Mouse (Mus musculus) lung, embryonic 16.5 days (tissue): ENCODE measurements at regions not wholly inside any gene's neighbourhood (a gene's known extent, or its start where the extent isn't known, plus 50 kb on each side); places are given as distances from the start of the nearest gene placed in this dataset.
"Not testable (repeated sequence)": the region's sequence is repeated elsewhere in the genome, so short reads cannot be mapped to it uniquely, and the experiment has no call there.

ENCODE experiments used
- ATAC-seq: fragments of 200-750 bp; cut with Nextera tagmentation; 2 replicates; pipeline ENCODE4 v1.8.0; 2017; ENCODE audit warnings: low read depth, mild to moderate bottlenecking, moderate library complexity
- H3K27ac ChIP-seq: fragments of 300-500 bp; sonication (generic); 2 replicates; pipeline ENCODE4 v1.5.1; 2014; ENCODE audit warnings: mild to moderate bottlenecking, control low read depth, low read length
- H3K27me3 ChIP-seq: fragments of 300-500 bp; sonication (generic); 2 replicates; pipeline ENCODE4 v1.6.1; 2014; ENCODE audit warnings: low read depth, low read length, mixed read lengths; ENCODE audit not compliant: control insufficient read depth, insufficient read depth
- H3K36me3 ChIP-seq: fragments of 300-500 bp; sonication (generic); 2 replicates; pipeline ENCODE4 v1.6.1; 2014; ENCODE audit warnings: low read length; ENCODE audit not compliant: control insufficient read depth, insufficient read depth
- H3K4me1 ChIP-seq: fragments of 300-500 bp; sonication (generic); replicated peaks from 2 replicates; pipeline ENCODE4 v1.6.1; 2014; ENCODE audit warnings: low read length, mixed read lengths; ENCODE audit not compliant: control insufficient read depth, insufficient read depth
- H3K4me2 ChIP-seq: fragments of 300-500 bp; sonication (generic); 2 replicates; pipeline ENCODE4 v1.6.1; 2014; ENCODE audit warnings: low read depth, low read length, control low read depth
- H3K4me3 ChIP-seq: fragments of 300-500 bp; sonication (generic); 2 replicates; pipeline ENCODE4 v1.5.1; 2014; ENCODE audit warnings: mild to moderate bottlenecking, low read length, control low read depth
- H3K9ac ChIP-seq: fragments of 300-500 bp; sonication (generic); 2 replicates; pipeline ENCODE4 v1.6.1; 2014; ENCODE audit warnings: low read length, control low read depth
- H3K9me3 ChIP-seq: fragments of 300-500 bp; sonication (generic); 2 replicates; pipeline ENCODE4 v1.6.1; 2016; ENCODE audit warnings: low read length; ENCODE audit not compliant: control insufficient read depth
- WGBS: fragments of 180-500 bp; shearing (Covaris S2); extraction: QIAGEN DNeasy Blood & Tissue Kit; methylation state at CpG from one replicate; pipeline ENCODE4 v1.1.7; 2014; 5-methylcytosine and 5-hydroxymethylcytosine counted together

DNA sequence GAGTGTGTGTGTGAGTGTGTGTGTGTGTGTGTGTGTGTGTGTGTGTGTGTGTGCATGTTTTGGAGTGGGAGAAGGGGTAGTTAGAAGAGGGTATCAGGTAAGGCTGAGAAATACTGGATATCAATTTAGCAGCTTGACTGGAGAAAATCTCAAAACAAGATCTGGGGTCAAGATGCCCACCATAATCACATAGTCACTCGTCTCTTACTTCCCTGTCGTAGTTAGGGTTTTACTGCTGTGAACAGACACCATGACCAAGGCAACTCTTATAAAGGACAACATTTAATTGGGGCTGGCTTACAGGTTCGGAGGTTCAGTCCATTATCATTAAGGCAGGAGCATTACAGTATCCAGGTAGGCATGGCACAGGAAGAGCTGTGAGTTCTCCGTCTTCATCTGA is 177.4 kb downstream of the Ifng start:
- H3K27me3 ChIP-seq, H3K36me3 ChIP-seq, H3K27ac ChIP-seq, H3K4me3 ChIP-seq, H3K9ac ChIP-seq, H3K4me1 ChIP-seq, ATAC-seq, H3K4me2 ChIP-seq, H3K9me3 ChIP-seq: not testable (repeated sequence)
- 92% methylated on average over 4 of the region's 4 CpGs for WGBS

DNA sequence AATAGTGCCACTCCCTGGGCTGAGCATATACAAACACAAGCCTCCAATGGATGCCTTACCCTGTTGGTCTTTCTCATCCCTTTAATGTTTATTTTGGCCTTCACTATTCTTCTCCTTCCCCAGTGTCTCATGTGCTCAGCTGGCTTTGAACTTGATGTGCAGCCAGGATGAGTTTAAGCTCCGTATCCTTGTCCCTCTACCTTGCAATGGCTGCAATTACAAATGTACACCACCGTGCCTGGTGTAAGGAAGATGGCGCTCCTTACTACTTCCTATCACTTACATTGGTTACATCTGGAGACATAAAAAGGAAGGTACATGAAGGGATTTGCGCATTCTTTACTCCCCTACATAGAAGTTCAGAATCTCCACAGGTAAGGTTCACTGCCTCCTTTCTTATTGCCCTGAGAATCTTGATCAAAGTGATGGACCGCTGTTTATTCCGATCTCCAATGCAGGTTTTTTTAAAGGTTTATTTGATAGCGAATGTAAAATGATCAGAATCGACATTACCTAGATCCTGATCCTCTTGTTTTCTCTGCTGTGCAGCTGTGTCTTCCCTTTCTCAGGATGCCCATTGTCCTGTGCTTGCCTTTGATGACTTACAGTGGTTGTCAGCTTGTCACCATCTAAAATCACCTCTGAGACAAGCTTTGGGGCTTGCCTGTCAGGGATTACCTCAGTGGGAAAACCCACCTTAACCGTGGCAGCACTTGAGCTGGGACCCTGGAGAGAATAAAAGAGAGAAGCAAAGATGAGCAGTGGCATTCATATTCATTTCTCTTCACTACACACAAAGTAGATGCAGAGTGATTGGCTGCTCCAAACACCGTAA is 178.1 kb downstream of the Ifng start:
- Histone ChIP-seq H3K27ac (no peak overlapping the region), H3K9me3 (no peaks in the 10 kb centered on the region), H3K36me3 (no peaks in the 10 kb centered on the region), H3K4me1 (no peaks in the 10 kb centered on the region), H3K9ac (no peak overlapping the region), H3K27me3 (no peaks in the 10 kb centered on the region), H3K4me3 (no peak overlapping the region), H3K4me2 (no peak overlapping the region)
- 90% methylated on average over 10 of the region's 10 CpGs for WGBS
- no peak for ATAC-seq

DNA sequence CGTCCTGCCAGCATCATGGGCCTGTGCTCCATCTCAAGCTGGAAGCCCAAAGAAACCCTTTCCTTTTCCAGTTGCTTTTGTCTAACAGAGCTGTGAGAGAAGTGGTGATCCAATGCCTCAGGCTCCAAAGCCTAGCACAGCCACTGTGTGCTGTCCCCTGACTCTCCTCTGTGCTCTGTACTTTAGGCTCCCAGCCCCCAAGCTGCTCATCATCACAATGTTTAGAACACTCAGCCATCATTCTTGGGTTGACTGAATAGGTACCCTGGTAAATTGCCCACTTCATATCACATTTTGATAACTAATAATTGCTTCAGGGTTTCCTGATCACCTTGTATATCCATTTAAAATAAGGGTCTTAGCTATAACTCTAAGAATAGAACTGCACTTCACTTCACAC is 178.8 kb downstream of the Ifng start:
- H3K4me1 ChIP-seq: no peaks in the 10 kb centered on the region
- no peak overlapping the region for H3K27ac ChIP-seq
- H3K27me3 ChIP-seq: no peaks in the 10 kb centered on the region
- WGBS: 75% methylated on average over 1 of the region's 1 CpGs
- no peak overlapping the region for H3K9ac ChIP-seq
- ATAC-seq: no peak
- H3K4me2 ChIP-seq: no peak overlapping the region
- H3K36me3 ChIP-seq: no peaks in the 10 kb centered on the region
- no peaks in the 10 kb centered on the region for H3K9me3 ChIP-seq
- no peak overlapping the region for H3K4me3 ChIP-seq

DNA sequence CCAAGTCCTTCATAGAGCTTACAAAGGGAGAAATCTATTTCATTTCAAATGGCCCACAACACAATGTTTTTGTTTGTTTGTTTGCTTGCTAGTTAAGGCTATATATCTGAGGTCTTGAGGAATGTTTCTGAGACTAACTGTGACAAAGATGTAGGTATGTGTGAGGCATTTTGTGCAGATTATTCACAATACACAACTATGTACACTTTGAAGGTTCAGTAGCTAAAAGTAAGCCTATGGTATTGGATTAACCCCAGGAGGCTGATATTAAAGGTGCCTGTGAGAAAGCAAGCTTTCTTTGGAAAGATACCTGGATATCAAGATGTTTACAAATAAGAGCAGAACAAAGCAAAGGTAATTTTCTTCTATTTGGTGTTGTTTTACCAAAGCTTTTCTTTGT is 179.8 kb downstream of the Ifng start:
- Histone ChIP-seq H3K27me3 (no peaks in the 10 kb centered on the region), H3K9ac (no peak overlapping the region), H3K9me3 (no peaks in the 10 kb centered on the region), H3K4me2 (no peak overlapping the region), H3K4me3 (no peak overlapping the region), H3K4me1 (no peaks in the 10 kb centered on the region), H3K27ac (no peak overlapping the region), H3K36me3 (no peaks in the 10 kb centered on the region)
- no peak for ATAC-seq

DNA sequence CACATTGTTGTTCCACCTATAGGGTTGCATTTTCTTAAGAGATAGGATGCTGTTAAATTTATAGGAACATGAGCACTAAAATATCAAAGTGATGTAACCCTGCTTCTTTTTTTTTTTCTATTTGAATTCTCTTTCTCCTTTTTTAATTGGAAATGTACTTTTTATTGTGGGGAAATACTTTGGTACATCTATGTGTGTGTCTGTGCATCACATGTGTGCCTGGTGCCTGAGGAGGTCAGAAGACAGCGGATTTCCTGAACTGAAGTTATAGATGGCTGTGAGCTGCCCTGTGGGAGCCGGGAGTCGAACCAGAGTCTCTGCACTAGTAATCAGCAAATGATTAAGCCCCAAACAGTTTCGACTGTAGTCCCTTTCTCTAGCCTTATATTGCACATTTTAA is 180.7 kb downstream of the Ifng start:
- H3K4me2 ChIP-seq: no peak overlapping the region
- no peaks in the 10 kb centered on the region for H3K4me1 ChIP-seq
- H3K36me3 ChIP-seq: no peaks in the 10 kb centered on the region
- ATAC-seq: no peak
- no peak overlapping the region for H3K27ac ChIP-seq
- WGBS: 74% methylated on average over 4 of the region's 4 CpGs
- H3K27me3 ChIP-seq: no peaks in the 10 kb centered on the region
- no peak overlapping the region for H3K4me3 ChIP-seq
- no peak overlapping the region for H3K9ac ChIP-seq
- H3K9me3 ChIP-seq: no peaks in the 10 kb centered on the region

DNA sequence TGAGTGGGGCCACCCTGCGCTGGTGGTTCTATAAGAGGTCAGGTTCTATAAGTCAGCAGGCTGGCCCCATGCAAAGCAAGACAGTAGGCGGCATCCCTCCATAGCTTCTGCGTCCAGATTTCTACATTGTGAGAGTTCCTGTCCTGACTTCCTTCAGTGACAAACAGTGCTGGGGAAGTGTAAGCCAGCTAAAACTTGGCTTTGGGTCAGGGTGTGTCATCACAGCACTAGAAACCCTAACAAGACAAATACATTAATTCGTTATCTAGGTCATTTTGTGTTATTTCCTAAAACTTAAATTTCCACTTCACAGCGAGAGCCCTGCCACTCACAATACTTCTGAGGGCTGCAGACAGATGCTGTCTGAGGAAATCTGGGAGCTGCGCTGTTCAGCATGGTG is 181.3 kb downstream of the Ifng start:
- H3K27me3 ChIP-seq: no peaks in the 10 kb centered on the region
- no peak overlapping the region for H3K4me3 ChIP-seq
- no peak overlapping the region for H3K9ac ChIP-seq
- no peak overlapping the region for H3K4me2 ChIP-seq
- no peak for ATAC-seq
- H3K4me1 ChIP-seq: no peaks in the 10 kb centered on the region
- H3K9me3 ChIP-seq: no peaks in the 10 kb centered on the region
- WGBS: 65% methylated on average over 6 of the region's 6 CpGs
- H3K36me3 ChIP-seq: no peaks in the 10 kb centered on the region
- no peak overlapping the region for H3K27ac ChIP-seq

DNA sequence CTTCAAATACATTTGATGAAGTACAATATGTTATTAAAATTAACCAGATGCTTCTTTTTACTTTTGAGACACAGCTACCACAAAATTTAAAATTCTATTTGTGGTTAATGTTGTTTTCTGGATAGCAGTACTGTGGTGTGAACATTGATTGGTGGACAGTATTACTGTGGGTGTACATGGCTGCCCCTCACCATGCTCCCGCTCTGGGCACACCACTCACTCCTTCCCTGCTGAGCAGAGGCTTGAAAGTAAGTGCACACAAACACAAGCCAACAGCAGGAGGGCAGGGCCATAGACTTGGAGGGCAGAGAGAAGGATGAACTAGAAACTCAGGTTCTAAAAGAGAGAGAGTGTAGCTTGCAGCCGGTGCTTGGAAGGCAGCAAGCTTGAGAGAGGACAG is 182.1 kb downstream of the Ifng start:
- H3K27me3 ChIP-seq: no peaks in the 10 kb centered on the region
- H3K9me3 ChIP-seq: no peaks in the 10 kb centered on the region
- H3K9ac ChIP-seq: no peak overlapping the region
- ATAC-seq: no peak
- H3K4me2 ChIP-seq: no peak overlapping the region
- no peaks in the 10 kb centered on the region for H3K4me1 ChIP-seq
- WGBS: 74% methylated on average over 2 of the region's 2 CpGs
- no peak overlapping the region for H3K27ac ChIP-seq
- H3K4me3 ChIP-seq: no peak overlapping the region
- H3K36me3 ChIP-seq: no peaks in the 10 kb centered on the region

DNA sequence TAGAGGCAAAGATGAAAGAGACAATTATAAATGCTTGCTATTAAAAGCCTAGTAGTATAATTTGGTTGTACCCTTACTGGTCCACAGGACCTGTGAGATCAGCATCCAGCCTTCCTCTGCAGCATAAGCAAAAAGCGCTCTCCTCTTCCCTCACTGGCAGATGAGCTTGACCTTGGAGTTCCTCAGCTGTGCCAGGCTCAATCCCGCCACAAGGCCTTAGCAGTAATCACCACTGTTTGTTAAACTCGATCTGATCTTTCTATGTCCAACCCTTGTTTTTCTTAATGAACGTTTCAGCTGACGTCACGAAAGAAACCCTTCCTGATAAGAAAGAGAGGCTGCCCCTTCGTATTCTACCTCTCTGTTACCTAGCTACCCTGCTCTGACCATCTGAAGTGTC is 183.5 kb downstream of the Ifng start:
- H3K4me3 ChIP-seq: no peak overlapping the region
- no peak overlapping the region for H3K4me2 ChIP-seq
- H3K4me1 ChIP-seq: no peaks in the 10 kb centered on the region
- no peak overlapping the region for H3K27ac ChIP-seq
- H3K9me3 ChIP-seq: no peaks in the 10 kb centered on the region
- H3K27me3 ChIP-seq: no peaks in the 10 kb centered on the region
- ATAC-seq: no peak
- no peak overlapping the region for H3K9ac ChIP-seq
- 55% methylated on average over 7 of the region's 7 CpGs for WGBS
- H3K36me3 ChIP-seq: no peaks in the 10 kb centered on the region

DNA sequence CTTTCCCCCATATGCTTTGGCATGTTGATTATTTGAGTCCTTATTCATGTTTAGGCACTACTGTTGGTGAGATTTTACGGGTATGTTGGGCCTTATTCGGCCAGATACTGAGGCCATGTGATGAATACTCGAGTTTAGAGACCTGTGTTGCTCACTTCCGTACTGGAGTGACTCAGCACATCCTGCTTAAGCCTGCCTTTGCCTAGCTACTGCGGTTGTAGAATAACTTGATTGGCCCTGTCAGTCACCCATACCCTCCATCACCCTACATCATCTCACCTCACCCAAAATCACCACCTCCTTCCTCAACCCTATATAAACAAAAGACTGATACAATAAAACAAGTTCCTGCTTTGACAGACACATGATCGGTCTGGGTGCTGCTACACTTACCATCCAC is 187.2 kb downstream of the Ifng start:
- 76% methylated on average over 6 of the region's 6 CpGs for WGBS
- no peak for ATAC-seq

More for the DNA sequence above, 187.2 kb downstream of the Ifng start:
- Histone ChIP-seq H3K27me3 (no peaks in the 10 kb centered on the region), H3K9me3 (no peaks in the 10 kb centered on the region), H3K4me3 (no peak overlapping the region), H3K9ac (no peak overlapping the region), H3K36me3 (no peaks in the 10 kb centered on the region), H3K4me2 (no peak overlapping the region), H3K27ac (no peak overlapping the region), H3K4me1 (no peaks in the 10 kb centered on the region)
